Mouse (Mus musculus): ENCODE results near the gene Ankrd6. TPM values are rescaled to one million over a fixed set of nuclear protein-coding genes. Genes with fewer than 3 reads are reported as not detected.

The Ankrd6 gene
- polyA plus RNA-seq, 1 experiment from 2014 or later = 3.0 TPM

GRCm38 (mm10) chr4:32881001-32881400, 69.6 kb downstream of the Ankrd6 start:
- Histone ChIP-seq H3K36me3 (ENCODE audit: control insufficient read depth, insufficient read depth, low read length) (no peaks in the 10 kb centered on the region), H3K4me1 (replicated peaks; ENCODE audit: control insufficient read depth, insufficient read depth, low read length) (no peaks in the 10 kb centered on the region), H3K4me3 (ENCODE audit: low read depth, low read length) (no peak overlapping the region), H3K27ac (ENCODE audit: low read depth, low read length) (no peak overlapping the region), H3K4me2 (no peak overlapping the region), H3K9me3 (ENCODE audit: control insufficient read depth, low read length) (no peaks in the 10 kb centered on the region), H3K27me3 (replicated peaks; ENCODE audit: control insufficient read depth, insufficient read depth, low read length) (no peaks in the 10 kb centered on the region), H3K9ac (ENCODE audit: low read depth, low read length) (no peak overlapping the region)
- no peak for DNase-seq (ENCODE audit: low spot score)
- ATAC-seq (replicated peaks; ENCODE audit: low FRiP score) = no peak
- WGBS = 63% methylated on average over 4 of the region's 4 CpGs

GRCm38 (mm10) chr4:32874669-32875068, 76.0 kb downstream of the Ankrd6 start:
- no peak for ATAC-seq (replicated peaks; ENCODE audit: low FRiP score)
- Histone ChIP-seq H3K4me1 (replicated peaks; ENCODE audit: control insufficient read depth, insufficient read depth, low read length) (peaks cover 2% of the 10 kb centered on the region), H3K36me3 (ENCODE audit: control insufficient read depth, insufficient read depth, low read length) (no peaks in the 10 kb centered on the region), H3K27ac (ENCODE audit: low read depth, low read length) (no peak overlapping the region), H3K27me3 (replicated peaks; ENCODE audit: control insufficient read depth, insufficient read depth, low read length) (no peaks in the 10 kb centered on the region), H3K4me2 (no peak overlapping the region), H3K9me3 (ENCODE audit: control insufficient read depth, low read length) (no peaks in the 10 kb centered on the region), H3K9ac (ENCODE audit: low read depth, low read length) (no peak overlapping the region), H3K4me3 (ENCODE audit: low read depth, low read length) (no peak overlapping the region)
- 56% methylated on average over 4 of the region's 4 CpGs for WGBS
- DNase-seq (ENCODE audit: low spot score) = no peak

- Histone ChIP-seq H3K4me1 (replicated peaks; ENCODE audit: control insufficient read depth, insufficient read depth, low read length) (peaks cover 12% of the 10 kb centered on the region), H3K27me3 (replicated peaks; ENCODE audit: control insufficient read depth, insufficient read depth, low read length) (no peaks in the 10 kb centered on the region), H3K27ac (ENCODE audit: low read depth, low read length) (no peak overlapping the region), H3K36me3 (ENCODE audit: control insufficient read depth, insufficient read depth, low read length) (no peaks in the 10 kb centered on the region), H3K9ac (ENCODE audit: low read depth, low read length) (no peak overlapping the region), H3K4me3 (ENCODE audit: low read depth, low read length) (no peak overlapping the region), H3K9me3 (ENCODE audit: control insufficient read depth, low read length) (no peaks in the 10 kb centered on the region), H3K4me2 (no peak overlapping the region)
- ATAC-seq (replicated peaks; ENCODE audit: low FRiP score) (no peak), DNase-seq (ENCODE audit: low spot score) (no peak)
- WGBS = 67% methylated on average over 8 of the region's 8 CpGs
These were observed 78.4 kb downstream of the Ankrd6 start for GRCm38 (mm10) chr4:32872189-32872749.

- DNase-seq (ENCODE audit: low spot score) (no peak), ATAC-seq (replicated peaks; ENCODE audit: low FRiP score) (no peak)
- no peaks in the 10 kb centered on the region for H3K9me3 ChIP-seq (ENCODE audit: control insufficient read depth, low read length)
- H3K27me3 ChIP-seq (replicated peaks; ENCODE audit: control insufficient read depth, insufficient read depth, low read length) = peaks cover 5% of the 10 kb centered on the region
- WGBS = 47% methylated on average over 9 of the region's 9 CpGs
- H3K4me2 ChIP-seq = no peak overlapping the region; the same call in 1 of the 2 replicates
- H3K4me1 ChIP-seq (replicated peaks; ENCODE audit: control insufficient read depth, insufficient read depth, low read length) = peaks cover 13% of the 10 kb centered on the region
- H3K9ac ChIP-seq (ENCODE audit: low read depth, low read length) = no peak overlapping the region
- H3K27ac ChIP-seq (ENCODE audit: low read depth, low read length) = no peak overlapping the region
- H3K4me3 ChIP-seq (ENCODE audit: low read depth, low read length) = no peak overlapping the region
- no peaks in the 10 kb centered on the region for H3K36me3 ChIP-seq (ENCODE audit: control insufficient read depth, insufficient read depth, low read length)
These were observed 81.3 kb downstream of the Ankrd6 start for GRCm38 (mm10) chr4:32869370-32869769.

- DNase-seq (ENCODE audit: low spot score) (no peak), ATAC-seq (replicated peaks; ENCODE audit: low FRiP score) (peak; percentile 87)
- Histone ChIP-seq H3K9ac (ENCODE audit: low read depth, low read length) (no peak overlapping the region), H3K27ac (ENCODE audit: low read depth, low read length) (no peak overlapping the region), H3K9me3 (ENCODE audit: control insufficient read depth, low read length) (no peaks in the 10 kb centered on the region), H3K4me3 (ENCODE audit: low read depth, low read length) (no peak overlapping the region), H3K36me3 (ENCODE audit: control insufficient read depth, insufficient read depth, low read length) (no peaks in the 10 kb centered on the region), H3K4me1 (replicated peaks; ENCODE audit: control insufficient read depth, insufficient read depth, low read length) (peaks cover 14% of the 10 kb centered on the region), H3K27me3 (replicated peaks; ENCODE audit: control insufficient read depth, insufficient read depth, low read length) (peaks cover 10% of the 10 kb centered on the region), H3K4me2 (peak overlapping the region; percentile 1; the same call in 1 of the 2 replicates)
- 10% methylated on average over 8 of the region's 8 CpGs for WGBS
These were observed 81.8 kb downstream of the Ankrd6 start for GRCm38 (mm10) chr4:32868858-32869257.

- H3K9me3 ChIP-seq (ENCODE audit: control insufficient read depth, low read length) = no peaks in the 10 kb centered on the region
- no peaks in the 10 kb centered on the region for H3K36me3 ChIP-seq (ENCODE audit: control insufficient read depth, insufficient read depth, low read length)
- ATAC-seq (replicated peaks; ENCODE audit: low FRiP score) = no peak
- no peak for DNase-seq (ENCODE audit: low spot score)
- H3K9ac ChIP-seq (ENCODE audit: low read depth, low read length) = no peak overlapping the region
- no peak overlapping the region for H3K27ac ChIP-seq (ENCODE audit: low read depth, low read length)
- H3K27me3 ChIP-seq (replicated peaks; ENCODE audit: control insufficient read depth, insufficient read depth, low read length) = peaks cover 12% of the 10 kb centered on the region
- no peak overlapping the region for H3K4me3 ChIP-seq (ENCODE audit: low read depth, low read length)
- 68% methylated on average over 4 of the region's 4 CpGs for WGBS
- peaks cover 18% of the 10 kb centered on the region for H3K4me1 ChIP-seq (replicated peaks; ENCODE audit: control insufficient read depth, insufficient read depth, low read length)
- peak overlapping the region; percentile 1; the same call in 1 of the 2 replicates for H3K4me2 ChIP-seq
These were observed 82.2 kb downstream of the Ankrd6 start for GRCm38 (mm10) chr4:32868437-32868836.

- no peak overlapping the region for H3K27ac ChIP-seq (ENCODE audit: low read depth, low read length)
- no peak overlapping the region for H3K9ac ChIP-seq (ENCODE audit: low read depth, low read length)
- no peak overlapping the region for H3K4me2 ChIP-seq
- no peaks in the 10 kb centered on the region for H3K36me3 ChIP-seq (ENCODE audit: control insufficient read depth, insufficient read depth, low read length)
- 77% methylated on average over 6 of the region's 6 CpGs for WGBS
- H3K4me1 ChIP-seq (replicated peaks; ENCODE audit: control insufficient read depth, insufficient read depth, low read length) = peaks cover 27% of the 10 kb centered on the region
- no peak for DNase-seq (ENCODE audit: low spot score)
- no peaks in the 10 kb centered on the region for H3K9me3 ChIP-seq (ENCODE audit: control insufficient read depth, low read length)
- ATAC-seq (replicated peaks; ENCODE audit: low FRiP score) = no peak
- no peak overlapping the region for H3K4me3 ChIP-seq (ENCODE audit: low read depth, low read length)
- H3K27me3 ChIP-seq (replicated peaks; ENCODE audit: control insufficient read depth, insufficient read depth, low read length) = peaks cover 12% of the 10 kb centered on the region
These were observed 83.2 kb downstream of the Ankrd6 start for GRCm38 (mm10) chr4:32867460-32867859.

- Histone ChIP-seq H3K9me3 (ENCODE audit: control insufficient read depth, low read length) (no peaks in the 10 kb centered on the region), H3K36me3 (ENCODE audit: control insufficient read depth, insufficient read depth, low read length) (no peaks in the 10 kb centered on the region), H3K27me3 (replicated peaks; ENCODE audit: control insufficient read depth, insufficient read depth, low read length) (peaks cover 12% of the 10 kb centered on the region), H3K4me3 (ENCODE audit: low read depth, low read length) (no peak overlapping the region), H3K9ac (ENCODE audit: low read depth, low read length) (no peak overlapping the region), H3K4me2 (no peak overlapping the region), H3K27ac (ENCODE audit: low read depth, low read length) (no peak overlapping the region), H3K4me1 (replicated peaks; ENCODE audit: control insufficient read depth, insufficient read depth, low read length) (peaks cover 40% of the 10 kb centered on the region)
- no peak for ATAC-seq (replicated peaks; ENCODE audit: low FRiP score)
- 85% methylated on average over 6 of the region's 6 CpGs for WGBS
- no peak for DNase-seq (ENCODE audit: low spot score)
These were observed 85.8 kb downstream of the Ankrd6 start for GRCm38 (mm10) chr4:32864867-32865242.

GRCm38 (mm10) chr4:32864131-32864866, 86.3 kb downstream of the Ankrd6 start:
- H3K4me1 ChIP-seq (replicated peaks; ENCODE audit: control insufficient read depth, insufficient read depth, low read length) = peaks cover 39% of the 10 kb centered on the region
- no peak overlapping the region for H3K27ac ChIP-seq (ENCODE audit: low read depth, low read length)
- peaks cover 12% of the 10 kb centered on the region for H3K27me3 ChIP-seq (replicated peaks; ENCODE audit: control insufficient read depth, insufficient read depth, low read length)
- H3K9ac ChIP-seq (ENCODE audit: low read depth, low read length) = no peak overlapping the region
- H3K36me3 ChIP-seq (ENCODE audit: control insufficient read depth, insufficient read depth, low read length) = no peaks in the 10 kb centered on the region
- no peak overlapping the region for H3K4me3 ChIP-seq (ENCODE audit: low read depth, low read length)
- DNase-seq (ENCODE audit: low spot score) (no peak), ATAC-seq (replicated peaks; ENCODE audit: low FRiP score) (no peak)
- WGBS = 66% methylated on average over 31 of the region's 31 CpGs
- H3K4me2 ChIP-seq = no peak overlapping the region
- H3K9me3 ChIP-seq (ENCODE audit: control insufficient read depth, low read length) = no peaks in the 10 kb centered on the region

Data from liver, embryonic 11.5 days (tissue).